Mouse (Mus musculus): ENCODE results near the gene Zfp78. TPM values are rescaled to one million over a fixed set of nuclear protein-coding genes. Genes with fewer than 3 reads are reported as not detected.
"Not testable (repeated sequence)": the region's sequence is repeated elsewhere in the genome, so short reads cannot be mapped to it uniquely, and the experiment has no call there.

Gene Zfp78
- polyA plus RNA-seq, 1 experiment from 2014 or later = 1.9 TPM

- no peaks in the 10 kb centered on the region for H3K36me3 ChIP-seq (replicated peaks; ENCODE audit: control insufficient read depth, insufficient read depth, low read depth, low read length)
- 51% methylated on average over 10 of the region's 10 CpGs for WGBS
- no peaks in the 10 kb centered on the region for H3K9me3 ChIP-seq (replicated peaks; ENCODE audit: control insufficient read depth, low read length)
- no peak overlapping the region for H3K4me3 ChIP-seq (ENCODE audit: low read depth, low read length)
- no peaks in the 10 kb centered on the region for H3K4me1 ChIP-seq (ENCODE audit: control insufficient read depth, insufficient read depth, low read length)
- no peak overlapping the region for H3K27ac ChIP-seq (replicated peaks; ENCODE audit: low read depth, low read length)
- no peak overlapping the region for H3K9ac ChIP-seq (replicated peaks; ENCODE audit: low read length)
- no peaks in the 10 kb centered on the region for H3K27me3 ChIP-seq (ENCODE audit: control insufficient read depth, insufficient read depth, low read length)
- peak; percentile 83 for DNase-seq (ENCODE audit: low spot score)
- no peak for ATAC-seq (replicated peaks; ENCODE audit: insufficient number of reproducible peaks, low FRiP score, low TSS enrichment, low read depth)
- no peak overlapping the region for H3K4me2 ChIP-seq (ENCODE audit: low read depth, low read length)
Observed at GRCm38 (mm10) chr7:6358937-6359590, 4.0 kb upstream of the Zfp78 start.

- no peak overlapping the region for H3K9ac ChIP-seq (replicated peaks; ENCODE audit: low read length)
- DNase-seq (ENCODE audit: low spot score) (no peak), ATAC-seq (replicated peaks; ENCODE audit: insufficient number of reproducible peaks, low FRiP score, low TSS enrichment, low read depth) (no peak)
- no peak overlapping the region for H3K4me2 ChIP-seq (ENCODE audit: low read depth, low read length)
- H3K4me1 ChIP-seq (ENCODE audit: control insufficient read depth, insufficient read depth, low read length) = no peaks in the 10 kb centered on the region
- H3K4me3 ChIP-seq (ENCODE audit: low read depth, low read length) = no peak overlapping the region
- no peaks in the 10 kb centered on the region for H3K27me3 ChIP-seq (ENCODE audit: control insufficient read depth, insufficient read depth, low read length)
- no peak overlapping the region for H3K27ac ChIP-seq (replicated peaks; ENCODE audit: low read depth, low read length)
- no peaks in the 10 kb centered on the region for H3K9me3 ChIP-seq (replicated peaks; ENCODE audit: control insufficient read depth, low read length)
- WGBS = 9% methylated on average over 9 of the region's 9 CpGs
- no peaks in the 10 kb centered on the region for H3K36me3 ChIP-seq (replicated peaks; ENCODE audit: control insufficient read depth, insufficient read depth, low read depth, low read length)
Observed at GRCm38 (mm10) chr7:6360477-6361060, 2.5 kb upstream of the Zfp78 start.

GRCm38 (mm10) chr7:6361756-6362155 lies 1.3 kb upstream of the Zfp78 start:
- no peaks in the 10 kb centered on the region for H3K27me3 ChIP-seq (ENCODE audit: control insufficient read depth, insufficient read depth, low read length)
- DNase-seq (ENCODE audit: low spot score) (no peak), ATAC-seq (replicated peaks; ENCODE audit: insufficient number of reproducible peaks, low FRiP score, low TSS enrichment, low read depth) (no peak)
- peak overlapping the region; percentile 45 for H3K4me3 ChIP-seq (ENCODE audit: low read depth, low read length)
- H3K27ac ChIP-seq (replicated peaks; ENCODE audit: low read depth, low read length) = 0 out of 2 replicates have a peak overlapping the region, but pooled peaks have one; percentile 3
- H3K9me3 ChIP-seq (replicated peaks; ENCODE audit: control insufficient read depth, low read length) = no peaks in the 10 kb centered on the region
- H3K36me3 ChIP-seq (replicated peaks; ENCODE audit: control insufficient read depth, insufficient read depth, low read depth, low read length) = no peaks in the 10 kb centered on the region
- H3K4me1 ChIP-seq (ENCODE audit: control insufficient read depth, insufficient read depth, low read length) = no peaks in the 10 kb centered on the region
- peak overlapping the region; percentile 35 for H3K9ac ChIP-seq (replicated peaks; ENCODE audit: low read length)
- 29% methylated on average over 7 of the region's 7 CpGs for WGBS
- peak overlapping the region; percentile 42 for H3K4me2 ChIP-seq (ENCODE audit: low read depth, low read length)

- Histone ChIP-seq H3K9ac (replicated peaks; ENCODE audit: low read length) (peak overlapping the region; percentile 35), H3K4me3 (ENCODE audit: low read depth, low read length) (peak overlapping the region; percentile 45), H3K4me2 (ENCODE audit: low read depth, low read length) (peak overlapping the region; percentile 63), H3K4me1 (ENCODE audit: control insufficient read depth, insufficient read depth, low read length) (no peaks in the 10 kb centered on the region), H3K36me3 (replicated peaks; ENCODE audit: control insufficient read depth, insufficient read depth, low read depth, low read length) (no peaks in the 10 kb centered on the region), H3K9me3 (replicated peaks; ENCODE audit: control insufficient read depth, low read length) (no peaks in the 10 kb centered on the region), H3K27me3 (ENCODE audit: control insufficient read depth, insufficient read depth, low read length) (no peaks in the 10 kb centered on the region), H3K27ac (replicated peaks; ENCODE audit: low read depth, low read length) (0 out of 2 replicates have a peak overlapping the region, but pooled peaks have one; percentile 47)
- ATAC-seq (replicated peaks; ENCODE audit: insufficient number of reproducible peaks, low FRiP score, low TSS enrichment, low read depth) (peak; percentile 95), DNase-seq (ENCODE audit: low spot score) (peak; percentile 98)
- under 1% methylated on average over 36 of the region's 38 CpGs for WGBS
Observed at GRCm38 (mm10) chr7:6362268-6363046, 623 bp upstream of the Zfp78 start.

- Histone ChIP-seq H3K4me3 (ENCODE audit: low read depth, low read length) (no peak overlapping the region), H3K27me3 (ENCODE audit: control insufficient read depth, insufficient read depth, low read length) (no peaks in the 10 kb centered on the region), H3K9ac (replicated peaks; ENCODE audit: low read length) (no peak overlapping the region), H3K4me1 (ENCODE audit: control insufficient read depth, insufficient read depth, low read length) (no peaks in the 10 kb centered on the region), H3K27ac (replicated peaks; ENCODE audit: low read depth, low read length) (no peak overlapping the region), H3K9me3 (replicated peaks; ENCODE audit: control insufficient read depth, low read length) (no peaks in the 10 kb centered on the region), H3K36me3 (replicated peaks; ENCODE audit: control insufficient read depth, insufficient read depth, low read depth, low read length) (no peaks in the 10 kb centered on the region), H3K4me2 (ENCODE audit: low read depth, low read length) (no peak overlapping the region)
- ATAC-seq (replicated peaks; ENCODE audit: insufficient number of reproducible peaks, low FRiP score, low TSS enrichment, low read depth) (no peak), DNase-seq (ENCODE audit: low spot score) (no peak)
- 45% methylated on average over 1 of the region's 1 CpGs for WGBS
Observed at GRCm38 (mm10) chr7:6364761-6365160, 1.7 kb downstream of the Zfp78 start.

- Histone ChIP-seq H3K9me3 (replicated peaks; ENCODE audit: control insufficient read depth, low read length) (no peaks in the 10 kb centered on the region), H3K9ac (replicated peaks; ENCODE audit: low read length) (no peak overlapping the region), H3K36me3 (replicated peaks; ENCODE audit: control insufficient read depth, insufficient read depth, low read depth, low read length) (no peaks in the 10 kb centered on the region), H3K27me3 (ENCODE audit: control insufficient read depth, insufficient read depth, low read length) (no peaks in the 10 kb centered on the region), H3K4me1 (ENCODE audit: control insufficient read depth, insufficient read depth, low read length) (no peaks in the 10 kb centered on the region), H3K4me3 (ENCODE audit: low read depth, low read length) (no peak overlapping the region), H3K27ac (replicated peaks; ENCODE audit: low read depth, low read length) (no peak overlapping the region), H3K4me2 (ENCODE audit: low read depth, low read length) (no peak overlapping the region)
- no peak for ATAC-seq (replicated peaks; ENCODE audit: insufficient number of reproducible peaks, low FRiP score, low TSS enrichment, low read depth)
- DNase-seq (ENCODE audit: low spot score) = no peak
- 89% methylated on average over 5 of the region's 5 CpGs for WGBS
Observed at GRCm38 (mm10) chr7:6367185-6367584, 4.1 kb downstream of the Zfp78 start.

GRCm38 (mm10) chr7:6368146-6368545 lies 5.1 kb downstream of the Zfp78 start:
- H3K9ac ChIP-seq (replicated peaks; ENCODE audit: low read length); H3K36me3 ChIP-seq (replicated peaks; ENCODE audit: control insufficient read depth, insufficient read depth, low read depth, low read length); H3K27ac ChIP-seq (replicated peaks; ENCODE audit: low read depth, low read length); DNase-seq (ENCODE audit: low spot score); H3K4me3 ChIP-seq (ENCODE audit: low read depth, low read length); H3K4me1 ChIP-seq (ENCODE audit: control insufficient read depth, insufficient read depth, low read length); H3K9me3 ChIP-seq (replicated peaks; ENCODE audit: control insufficient read depth, low read length); H3K27me3 ChIP-seq (ENCODE audit: control insufficient read depth, insufficient read depth, low read length); H3K4me2 ChIP-seq (ENCODE audit: low read depth, low read length); ATAC-seq (replicated peaks; ENCODE audit: insufficient number of reproducible peaks, low FRiP score, low TSS enrichment, low read depth): not testable (repeated sequence)
- 79% methylated on average over 5 of the region's 5 CpGs for WGBS

GRCm38 (mm10) chr7:6369460-6369859 lies 6.4 kb downstream of the Zfp78 start:
- no peaks in the 10 kb centered on the region for H3K4me1 ChIP-seq (ENCODE audit: control insufficient read depth, insufficient read depth, low read length)
- no peaks in the 10 kb centered on the region for H3K36me3 ChIP-seq (replicated peaks; ENCODE audit: control insufficient read depth, insufficient read depth, low read depth, low read length)
- no peak overlapping the region for H3K27ac ChIP-seq (replicated peaks; ENCODE audit: low read depth, low read length)
- H3K4me2 ChIP-seq (ENCODE audit: low read depth, low read length) = no peak overlapping the region
- no peaks in the 10 kb centered on the region for H3K27me3 ChIP-seq (ENCODE audit: control insufficient read depth, insufficient read depth, low read length)
- no peaks in the 10 kb centered on the region for H3K9me3 ChIP-seq (replicated peaks; ENCODE audit: control insufficient read depth, low read length)
- no peak overlapping the region for H3K9ac ChIP-seq (replicated peaks; ENCODE audit: low read length)
- DNase-seq (ENCODE audit: low spot score) (no peak), ATAC-seq (replicated peaks; ENCODE audit: insufficient number of reproducible peaks, low FRiP score, low TSS enrichment, low read depth) (no peak)
- WGBS = 84% methylated on average over 3 of the region's 3 CpGs
- H3K4me3 ChIP-seq (ENCODE audit: low read depth, low read length) = no peak overlapping the region
